Mouse (Mus musculus) cerebellum, adult 2 months (tissue): ENCODE data around the gene Stk10. TPM values are rescaled to one million over a fixed set of nuclear protein-coding genes. Genes with fewer than 3 reads are reported as not detected.

Source experiments
- DNase-seq, 2 experiments: peaks; one replicate each; pipeline ENCODE4 v3.0.0; 2021
- H3K27ac ChIP-seq: fragments of 200-500 bp; 2 replicates; pipeline ENCODE4 v1.5.1; 2012; ENCODE audit warnings: low read length, control low read depth, inconsistent platforms; ENCODE audit not compliant: insufficient read depth
- H3K27me3 ChIP-seq: fragments of 200-500 bp; 2 replicates; pipeline ENCODE4 v1.6.1; 2012; ENCODE audit warnings: inconsistent platforms, mild to moderate bottlenecking, low read length, moderate library complexity; ENCODE audit not compliant: control insufficient read depth, insufficient read depth
- H3K4me1 ChIP-seq: fragments of 200-500 bp; 2 replicates; pipeline ENCODE4 v1.6.1; 2011; ENCODE audit warnings: low read length; ENCODE audit not compliant: control insufficient read depth, insufficient read depth
- H3K4me3 ChIP-seq: fragments of 200-500 bp; replicated peaks from 2 replicates; pipeline ENCODE3; 2011; ENCODE audit warnings: mild to moderate bottlenecking, low read depth, low read length, control low read depth; ENCODE audit not compliant: insufficient read depth
- CTCF ChIP-seq: fragments of 200-500 bp; IDR thresholded peaks from 2 replicates; pipeline ENCODE4 v1.5.1; 2011; ENCODE audit warnings: low read depth, mild to moderate bottlenecking, control low read depth, low read length, moderate library complexity, borderline replicate concordance; ENCODE audit not compliant: insufficient read depth
- POLR2A ChIP-seq: fragments of 200-500 bp; IDR thresholded peaks from 2 replicates; pipeline ENCODE4 v1.6.1; 2011; ENCODE audit warnings: low read length, control low read depth, borderline replicate concordance; ENCODE audit not compliant: insufficient read depth
- WGBS: fragments of 180-500 bp; shearing (Covaris S2); methylation state at CpG from one replicate; pipeline ENCODE4 v1.1.7; 2018; 5-methylcytosine and 5-hydroxymethylcytosine counted together
- polyA plus RNA-seq: library from polyadenylated mRNA; depleted of rRNA; stranded (reverse); fragments of >200 nt; gene quantifications from 2 replicates; pipeline ENCODE4 v1.2.3, GENCODE M21; 2012

Gene Stk10
- polyA plus RNA-seq, 1 experiment: 19.6 TPM

DNA sequence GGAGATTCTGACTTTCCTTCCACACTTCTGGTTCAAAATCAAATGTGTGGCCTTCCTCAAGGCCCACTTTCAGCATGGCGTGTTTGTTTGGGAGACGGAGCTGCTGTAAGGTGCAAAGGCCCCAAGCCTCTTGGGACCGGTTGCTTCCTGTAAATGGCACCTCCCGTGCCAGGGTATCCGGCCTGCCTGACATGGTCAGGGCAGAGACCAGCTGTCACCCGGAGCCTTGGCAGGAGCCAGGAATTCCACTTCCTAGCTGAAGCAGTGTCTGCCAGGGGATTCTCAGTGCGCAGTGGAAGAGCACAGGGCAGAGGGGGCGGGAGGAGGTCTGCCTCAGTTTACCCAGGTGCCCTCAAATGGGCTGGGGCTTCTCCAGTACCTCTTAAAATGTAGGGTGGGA lies 56.7 kb downstream of the Stk10 start:
- WGBS: 15% methylated on average over 8 of the region's 8 CpGs
- H3K27me3 ChIP-seq: no peaks in the 10 kb centered on the region
- TF ChIP-seq POLR2A (no peak), CTCF (no peak)
- peak overlapping the region; percentile 92 for H3K27ac ChIP-seq
- H3K4me1 ChIP-seq: peaks cover 52% of the 10 kb centered on the region
- DNase-seq: peak; percentile 82 to 92
- H3K4me3 ChIP-seq: no peak overlapping the region

DNA sequence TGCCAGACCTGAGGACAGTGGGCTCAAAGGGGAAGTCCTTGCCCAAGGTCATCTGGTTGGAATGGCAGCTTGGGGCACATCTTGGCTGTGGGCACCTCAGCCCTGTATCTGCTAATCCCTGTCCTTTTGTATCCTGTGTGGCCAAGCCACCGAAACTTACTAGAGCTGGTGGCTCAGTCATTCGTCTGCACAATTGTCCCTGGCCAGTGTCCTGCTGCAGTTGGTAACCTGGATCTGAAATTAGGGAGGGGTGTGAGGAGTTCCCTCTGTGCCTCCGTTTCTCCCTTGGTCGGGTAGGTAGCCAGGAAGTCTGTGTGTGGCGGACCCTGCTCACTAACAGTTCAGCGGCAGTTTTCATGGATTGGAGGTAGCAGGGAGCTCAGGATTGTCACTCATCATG lies 57.1 kb downstream of the Stk10 start:
- WGBS: 40% methylated on average over 6 of the region's 6 CpGs
- Histone ChIP-seq H3K27ac (peak overlapping the region; percentile 92), H3K4me3 (no peak overlapping the region), H3K27me3 (no peaks in the 10 kb centered on the region), H3K4me1 (peaks cover 52% of the 10 kb centered on the region)
- DNase-seq: peak; percentile 43 to 57
- TF ChIP-seq CTCF: no peak
- no peak for TF ChIP-seq POLR2A

DNA sequence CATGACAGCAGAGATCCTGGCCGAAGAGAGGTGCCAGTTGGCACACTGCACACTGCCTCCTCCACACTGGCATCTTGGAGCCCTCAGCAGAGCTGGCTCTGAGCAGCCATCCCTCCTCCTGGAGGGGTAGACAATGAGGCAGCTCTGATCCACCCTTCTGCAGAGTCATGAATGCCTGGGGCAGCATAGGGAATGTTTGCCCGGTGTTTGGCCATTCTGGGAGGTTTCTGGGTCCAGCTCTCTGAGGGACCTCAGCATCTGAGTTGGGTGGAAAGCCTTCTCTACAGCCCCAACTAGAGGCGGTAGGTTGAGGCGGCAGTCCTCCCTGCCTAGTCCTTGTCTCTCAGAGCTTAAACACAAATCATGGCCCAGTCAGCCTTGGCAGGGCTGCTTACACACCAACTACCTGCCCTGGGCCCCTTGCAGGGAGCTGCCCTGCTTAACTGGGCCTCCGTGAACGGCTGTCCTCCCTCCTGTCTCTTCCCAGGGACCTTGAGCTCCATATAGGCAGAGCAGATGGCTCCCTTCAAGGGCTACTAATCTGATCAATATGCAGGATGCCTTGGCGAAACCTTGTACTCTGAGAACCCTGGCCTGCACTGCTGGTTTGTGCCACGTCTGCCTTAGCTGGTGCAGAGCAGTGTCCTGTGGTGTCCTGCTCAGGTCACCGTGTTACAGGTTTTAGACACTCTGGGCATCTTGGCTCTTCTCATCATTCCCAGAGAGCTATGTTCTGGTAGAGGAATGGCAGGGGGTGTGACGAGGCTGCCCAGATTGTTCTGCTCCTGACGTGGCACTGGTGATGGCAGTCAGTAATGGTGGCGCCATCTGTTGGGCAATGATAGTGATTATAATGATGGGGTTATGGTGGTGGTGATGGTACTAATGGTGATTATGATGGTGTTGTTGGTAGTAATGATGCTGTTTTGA lies 59.1 kb downstream of the Stk10 start:
- H3K4me3 ChIP-seq: no peak overlapping the region
- peak; percentile 90 to 97 for DNase-seq
- peak overlapping the region; percentile 97 for H3K27ac ChIP-seq
- WGBS: 7% methylated on average over 12 of the region's 12 CpGs
- no peaks in the 10 kb centered on the region for H3K27me3 ChIP-seq
- TF ChIP-seq POLR2A: peak; percentile 46; the same call in 1 of the 2 replicates
- peak; percentile 53; the same call in 1 of the 2 replicates for TF ChIP-seq CTCF
- H3K4me1 ChIP-seq: peaks cover 52% of the 10 kb centered on the region

DNA sequence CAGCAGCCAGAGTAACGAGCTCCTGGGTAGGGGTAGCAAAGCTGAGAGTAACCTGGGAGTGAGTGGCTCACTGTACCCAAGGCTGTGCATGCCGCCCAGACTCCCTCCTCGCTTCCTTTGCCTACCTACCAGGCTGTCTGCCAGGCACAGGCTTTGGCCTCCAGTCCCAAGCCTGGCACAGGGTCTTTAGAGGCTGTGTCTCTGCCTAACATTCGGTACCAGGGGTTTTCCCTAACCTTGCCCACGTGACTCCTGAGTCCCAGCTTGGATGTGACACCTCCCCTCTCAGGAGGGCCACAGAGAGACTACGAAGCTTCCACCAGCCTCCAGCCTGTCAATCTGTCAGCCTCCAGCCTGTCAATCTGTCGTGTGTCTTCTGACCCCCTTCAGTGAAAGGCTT lies 60.0 kb downstream of the Stk10 start:
- peaks cover 51% of the 10 kb centered on the region for H3K4me1 ChIP-seq
- no peak overlapping the region for H3K4me3 ChIP-seq
- peak; percentile 61 to 63 for DNase-seq
- peak overlapping the region; percentile 97 for H3K27ac ChIP-seq
- WGBS: 17% methylated on average over 7 of the region's 7 CpGs
- no peak for TF ChIP-seq POLR2A
- no peak for TF ChIP-seq CTCF
- no peaks in the 10 kb centered on the region for H3K27me3 ChIP-seq

DNA sequence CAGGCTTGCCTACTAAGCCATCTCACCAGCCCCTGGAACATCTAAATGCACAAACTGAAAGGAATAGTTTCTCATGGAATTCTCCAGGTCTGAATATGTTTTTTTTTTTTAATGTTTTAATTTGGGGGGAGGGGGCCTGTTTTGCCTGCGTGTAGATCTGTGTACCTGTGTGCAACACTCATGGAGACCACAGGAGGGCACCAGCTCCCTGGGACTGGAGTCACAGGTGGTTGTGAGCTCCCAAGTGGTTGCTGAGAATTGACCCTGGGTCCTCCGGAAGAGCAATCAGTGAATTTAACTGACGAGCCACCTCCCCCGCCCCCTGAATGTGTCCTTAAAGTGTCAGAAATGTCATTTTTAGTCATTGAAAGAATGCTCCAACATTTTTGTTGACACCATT lies 61.0 kb downstream of the Stk10 start:
- 92% methylated on average over 4 of the region's 4 CpGs for WGBS
- Histone ChIP-seq H3K27me3 (no peaks in the 10 kb centered on the region), H3K4me3 (no peak overlapping the region), H3K27ac (peak overlapping the region; percentile 67), H3K4me1 (peaks cover 53% of the 10 kb centered on the region)
- DNase-seq: no peak
- TF ChIP-seq POLR2A (no peak), CTCF (peak; percentile 46; the same call in 1 of the 2 replicates)

DNA sequence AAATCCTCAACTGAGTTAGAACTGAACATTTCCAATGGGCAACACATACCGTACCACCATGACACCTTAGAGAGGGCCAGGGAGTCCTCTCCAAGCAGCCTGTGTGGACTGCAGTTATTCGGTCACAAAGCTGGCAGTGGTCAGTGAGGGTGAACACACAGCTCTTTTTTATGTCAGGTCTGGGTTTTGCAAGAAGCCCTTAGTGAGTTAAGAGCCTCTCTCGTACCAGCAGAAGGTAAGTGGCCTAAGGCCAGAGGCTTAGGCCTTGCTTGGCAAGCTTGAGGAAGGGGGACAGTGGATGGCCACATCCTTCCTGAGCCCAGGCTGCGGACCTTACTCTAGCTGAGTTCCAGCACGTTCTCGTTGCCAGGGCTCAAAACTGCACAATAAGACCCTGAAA lies 67.3 kb downstream of the Stk10 start:
- peaks cover 44% of the 10 kb centered on the region for H3K4me1 ChIP-seq
- H3K27ac ChIP-seq: no peak overlapping the region; the same call in 1 of the 2 replicates
- no peak for DNase-seq
- WGBS: 76% methylated on average over 6 of the region's 6 CpGs
- no peak for TF ChIP-seq POLR2A
- TF ChIP-seq CTCF: no peak
- no peak overlapping the region for H3K4me3 ChIP-seq
- H3K27me3 ChIP-seq: no peaks in the 10 kb centered on the region

DNA sequence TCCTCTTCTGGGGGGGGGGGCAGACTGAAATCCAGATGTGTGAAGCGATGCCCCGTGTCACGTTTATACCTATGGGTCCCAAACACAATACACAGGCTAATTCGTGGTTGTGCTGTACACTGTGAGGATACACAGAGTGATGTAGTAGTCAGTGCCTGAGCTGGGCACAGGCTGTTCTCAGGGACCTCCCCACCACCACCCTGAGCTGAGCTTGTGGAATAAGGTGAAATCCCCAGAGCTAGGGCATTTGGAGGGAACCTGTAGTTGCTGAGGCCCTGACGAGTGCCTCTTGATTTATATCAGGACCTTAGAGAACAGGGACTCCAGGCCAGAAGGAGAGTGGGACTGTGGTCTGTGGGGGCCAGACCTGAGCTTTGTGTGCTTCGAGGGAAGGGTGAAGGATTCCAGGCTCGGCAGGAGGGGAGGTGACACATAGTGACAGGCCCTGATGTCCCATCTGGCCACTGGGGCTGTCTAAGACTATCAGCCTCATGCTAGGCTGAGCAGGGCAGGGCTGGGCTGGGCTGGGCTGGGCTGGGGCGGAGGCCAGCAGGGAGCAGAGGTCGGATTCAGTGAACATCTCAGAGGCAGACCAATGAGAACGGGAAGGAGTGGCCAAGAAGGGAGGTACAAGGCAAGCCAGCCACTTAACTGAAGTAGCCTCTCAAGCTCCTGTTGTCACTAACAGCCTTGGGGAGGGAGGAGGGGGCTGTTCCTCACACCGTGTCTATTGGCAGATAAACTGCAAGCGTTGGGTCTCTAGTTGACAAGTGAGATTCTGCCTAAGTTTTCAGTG lies 68.6 kb downstream of the Stk10 start:
- Histone ChIP-seq H3K4me1 (peaks cover 53% of the 10 kb centered on the region), H3K4me3 (no peak overlapping the region), H3K27me3 (no peaks in the 10 kb centered on the region), H3K27ac (peak overlapping the region; percentile 51)
- DNase-seq: peak; percentile 46 to 53
- TF ChIP-seq CTCF: no peak
- no peak for TF ChIP-seq POLR2A
- 39% methylated on average over 12 of the region's 12 CpGs for WGBS

DNA sequence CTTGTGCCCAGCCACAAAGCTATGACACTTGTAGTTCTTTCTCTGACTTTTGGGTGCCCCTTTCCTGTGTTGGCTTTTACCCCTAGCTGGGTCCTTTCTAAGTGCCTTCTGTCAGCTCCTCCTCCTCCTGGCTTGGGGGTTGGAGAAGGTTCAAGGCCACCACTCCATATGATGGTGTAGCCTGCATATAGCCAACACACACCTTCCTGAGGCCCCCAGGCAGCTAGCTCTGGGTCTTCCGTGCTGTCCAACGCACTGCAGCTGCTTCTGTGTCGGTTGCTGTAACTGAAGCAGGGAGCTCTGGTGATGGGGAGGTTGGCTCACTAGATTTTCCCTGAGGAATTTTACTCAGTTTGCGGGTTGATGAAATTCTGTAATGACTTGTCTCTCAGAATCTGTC lies 71.6 kb downstream of the Stk10 start:
- 33% methylated on average over 4 of the region's 4 CpGs for WGBS
- Histone ChIP-seq H3K27ac (peak overlapping the region; percentile 81), H3K4me1 (peaks cover 35% of the 10 kb centered on the region), H3K4me3 (no peak overlapping the region), H3K27me3 (no peaks in the 10 kb centered on the region)
- DNase-seq: peak in 1 of 2 experiments; percentile 38
- TF ChIP-seq POLR2A (no peak), CTCF (no peak)
